Mouse (Mus musculus) testis, adult 2 months (tissue): Measurements from ENCODE around the gene Slc48a1.

Experiments used
- CTCF ChIP-seq: fragments of 200-500 bp; IDR thresholded peaks from 2 replicates; pipeline ENCODE4 v1.5.1; 2012; ENCODE audit warnings: low read depth, mild to moderate bottlenecking, inconsistent platforms, low read length, moderate library complexity; ENCODE audit not compliant: control insufficient read depth, insufficient read depth, insufficient replicate concordance
- POLR2A ChIP-seq: fragments of 200-500 bp; IDR thresholded peaks from 2 replicates; pipeline ENCODE4 v1.6.1; 2012; ENCODE audit warnings: low read depth, mild to moderate bottlenecking, inconsistent platforms, low read length, moderate library complexity; ENCODE audit not compliant: control insufficient read depth

DNA sequence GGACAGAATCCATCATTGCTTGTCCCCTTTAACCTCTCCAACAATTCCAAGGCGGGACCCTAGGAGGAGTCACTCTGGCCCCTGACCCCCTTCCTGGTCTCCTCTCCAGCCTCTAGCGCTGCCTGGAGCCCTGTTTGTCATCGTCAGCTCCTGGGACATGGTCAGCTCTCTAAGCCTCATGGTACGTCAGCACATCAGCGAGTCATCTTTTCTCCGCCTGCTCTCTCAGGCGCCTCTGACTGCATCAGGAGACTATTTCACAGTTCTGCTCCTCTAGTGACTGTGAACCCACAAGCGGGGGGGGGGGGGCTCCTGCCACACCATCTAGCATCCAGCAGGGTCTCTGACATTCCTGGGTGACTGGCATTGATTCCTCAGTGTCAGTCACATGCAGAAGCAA, 23.0 kb upstream of the Slc48a1 start:
- TF ChIP-seq CTCF (no peak), POLR2A (no peak)
